Mouse (Mus musculus) liver, postnatal 0 days (tissue): Measurements from ENCODE around the gene Styx.

ENCODE experiments used
- CTCF ChIP-seq: sonication (generic); IDR thresholded peaks from 2 replicates; pipeline ENCODE4 v1.5.1; 2016; ENCODE audit warnings: antibody characterized with exemption, low read depth
- EP300 ChIP-seq: IDR thresholded peaks from 2 replicates; pipeline ENCODE4 v1.6.1; 2016; ENCODE audit warnings: antibody characterized with exemption, low read depth, mild to moderate bottlenecking

DNA sequence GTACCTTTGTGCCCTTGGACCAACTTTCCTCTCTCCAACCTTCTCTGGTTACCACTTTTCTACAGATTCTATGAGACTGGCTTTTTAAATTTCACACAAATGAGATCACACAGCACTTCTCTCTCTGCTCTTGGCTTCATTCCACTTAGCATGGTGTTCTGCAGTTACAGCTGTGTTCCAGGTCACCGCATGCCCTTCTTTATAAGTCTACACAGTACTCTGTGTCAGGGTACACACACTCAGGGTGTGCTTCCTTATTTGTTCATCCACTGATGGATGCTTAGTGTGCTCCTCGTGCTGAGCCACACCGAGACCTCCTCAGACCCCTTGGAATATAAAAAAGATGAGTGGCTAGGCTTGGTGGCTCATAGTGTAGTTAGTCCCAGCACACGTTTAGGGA is 30.8 kb upstream of the Styx start:
- no peak for TF ChIP-seq CTCF
- no peak for TF ChIP-seq EP300
